Mouse (Mus musculus): ENCODE measurements around the gene Adamts2.

Gene Adamts2

DNA sequence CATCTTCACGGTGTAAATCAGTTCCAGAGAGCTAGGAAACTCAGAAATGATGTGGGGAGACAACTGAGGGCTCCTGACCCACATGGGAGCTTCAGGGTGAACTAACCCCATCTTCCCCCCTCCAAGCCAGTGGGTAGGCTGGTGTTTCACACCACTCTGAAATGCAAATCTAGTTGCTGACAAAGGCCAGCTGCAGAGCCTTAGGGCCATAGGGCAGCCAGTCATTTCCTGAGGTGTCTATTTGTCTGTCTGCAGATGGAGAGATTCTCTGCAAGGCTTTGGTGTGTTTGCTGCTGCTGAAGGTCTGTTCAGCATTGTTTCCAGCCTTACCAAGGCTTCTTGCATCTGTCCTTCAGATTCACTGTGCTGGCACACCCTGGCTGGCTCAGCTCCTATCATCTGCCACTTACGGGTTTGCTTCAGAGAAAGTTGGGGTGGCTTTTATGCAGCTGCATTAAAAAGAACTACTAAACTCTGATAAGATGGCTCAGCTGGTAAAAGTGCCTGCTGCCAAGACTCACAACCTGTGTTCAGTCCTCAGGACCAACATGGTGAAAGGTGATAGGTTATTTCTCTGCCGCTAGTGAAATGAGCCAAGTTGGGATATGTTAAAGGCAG, 246.7 kb downstream of the Adamts2 start:
- in situ Hi-C loops (cut with MboI): no loop called here

DNA sequence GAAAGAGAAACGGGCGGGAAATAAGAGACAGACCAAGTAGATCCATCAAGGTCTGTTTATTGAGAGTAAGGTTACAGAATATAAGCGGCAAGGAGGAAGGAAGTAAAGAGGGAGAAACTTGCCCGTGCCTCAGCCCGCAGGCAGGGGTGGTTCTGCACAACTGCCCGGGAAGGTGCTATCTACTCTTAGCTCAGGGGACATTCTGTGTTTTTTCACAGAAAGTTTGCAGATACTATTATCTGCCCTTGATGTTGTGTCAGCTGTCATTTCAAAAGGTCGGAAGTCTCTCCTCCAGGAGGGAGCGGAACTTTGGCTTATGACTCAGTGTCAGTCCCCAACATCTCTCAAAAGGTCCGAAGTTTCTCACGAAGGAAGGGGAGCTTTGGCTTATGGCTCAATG, 247.4 kb downstream of the Adamts2 start:
- in situ Hi-C loops (cut with MboI): no loop called here

DNA sequence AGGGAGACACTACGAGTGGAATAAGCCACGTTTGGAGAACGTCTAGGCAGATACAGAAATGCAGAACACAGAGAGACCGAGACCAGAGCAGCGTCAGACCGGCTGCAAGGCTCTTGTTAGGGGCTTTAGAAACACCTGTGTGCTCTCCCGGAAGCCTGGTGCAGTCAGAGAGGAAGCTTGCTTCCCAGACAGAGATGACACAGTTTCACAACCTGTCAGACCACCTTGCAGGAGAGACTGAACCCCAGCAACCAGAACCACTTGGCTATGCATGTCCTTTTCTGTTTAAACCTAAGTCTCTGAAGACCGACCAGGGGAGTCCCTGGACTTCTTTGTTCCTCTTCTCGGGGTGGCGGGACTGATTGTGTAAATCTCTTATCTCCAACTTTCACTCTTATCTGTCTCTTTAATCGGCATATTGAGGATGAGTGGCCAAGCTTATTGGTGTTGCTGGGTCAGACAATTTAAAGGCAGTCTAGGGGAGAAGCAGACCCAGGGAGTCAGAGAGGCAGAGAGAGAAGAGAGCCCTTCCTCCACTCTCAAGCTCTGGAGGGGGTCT, 248.4 kb downstream of the Adamts2 start, which contains the start of gene Grm6:
Grm6 (plus strand) TSS at position 509 of the 559 bp plus-strand sequence.
- in situ Hi-C loops (cut with MboI): no loop called here

DNA sequence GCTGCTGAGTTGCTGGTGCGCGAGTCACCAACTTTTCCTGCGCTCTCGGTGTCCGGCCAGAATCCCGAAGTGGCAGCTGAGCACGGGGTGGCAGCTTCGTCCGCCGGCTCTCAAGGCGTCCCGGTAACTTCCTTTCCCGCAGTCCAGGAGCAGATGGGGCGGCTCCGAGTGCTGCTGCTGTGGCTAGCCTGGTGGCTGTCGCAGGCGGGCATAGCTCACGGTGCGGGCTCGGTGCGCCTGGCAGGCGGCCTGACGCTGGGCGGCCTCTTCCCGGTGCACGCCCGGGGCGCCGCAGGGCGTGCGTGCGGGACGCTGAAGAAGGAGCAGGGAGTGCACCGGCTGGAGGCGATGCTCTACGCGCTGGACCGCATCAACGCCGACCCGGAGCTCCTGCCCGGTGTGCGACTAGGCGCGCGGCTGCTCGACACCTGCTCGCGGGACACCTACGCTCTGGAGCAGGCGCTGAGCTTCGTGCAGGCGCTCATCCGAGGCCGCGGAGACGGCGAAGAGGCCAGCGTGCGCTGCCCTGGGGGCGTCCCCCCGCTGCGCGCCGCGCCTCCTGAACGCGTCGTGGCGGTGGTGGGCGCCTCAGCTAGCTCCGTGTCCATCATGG, 249.2 kb downstream of the Adamts2 start:
- in situ Hi-C loops (cut with MboI): no loop called here
